Mouse (Mus musculus) embryonic facial prominence, embryonic 12.5 days (tissue): Measurements from ENCODE around the gene Nckap1. TPM values are rescaled to one million over a fixed set of nuclear protein-coding genes. Genes with fewer than 3 reads are reported as not detected.

Source experiments
- ATAC-seq: fragments of 200-750 bp; cut with Nextera tagmentation; 2 replicates; pipeline ENCODE4 v1.8.0; 2017; ENCODE audit not compliant: insufficient number of reproducible peaks, insufficient read depth, low FRiP score, low TSS enrichment
- H3K27ac ChIP-seq: fragments of 300-500 bp; sonication (generic); 2 replicates; pipeline ENCODE4 v1.5.1; 2016; ENCODE audit warnings: mild to moderate bottlenecking
- H3K27me3 ChIP-seq: fragments of 300-500 bp; sonication (generic); 2 replicates; pipeline ENCODE4 v1.6.1; 2016; ENCODE audit warnings: mild to moderate bottlenecking, moderate library complexity
- H3K36me3 ChIP-seq: fragments of 300-500 bp; sonication (generic); 2 replicates; pipeline ENCODE4 v1.6.1; 2016; ENCODE audit warnings: mild to moderate bottlenecking
- H3K4me1 ChIP-seq: fragments of 300-500 bp; sonication (generic); 2 replicates; pipeline ENCODE4 v1.6.1; 2016
- H3K4me2 ChIP-seq: fragments of 300-500 bp; sonication (generic); replicated peaks from 2 replicates; pipeline ENCODE4 v1.6.1; 2016; ENCODE audit warnings: mild to moderate bottlenecking, moderate library complexity
- H3K4me3 ChIP-seq: fragments of 300-500 bp; sonication (generic); 2 replicates; pipeline ENCODE4 v1.5.1; 2016; ENCODE audit warnings: mild to moderate bottlenecking
- H3K9ac ChIP-seq: fragments of 300-500 bp; sonication (generic); 2 replicates; pipeline ENCODE4 v1.6.1; 2016; ENCODE audit warnings: mild to moderate bottlenecking, moderate library complexity
- H3K9me3 ChIP-seq: fragments of 300-500 bp; sonication (generic); 2 replicates; pipeline ENCODE4 v1.6.1; 2016; ENCODE audit warnings: mild to moderate bottlenecking, moderate library complexity
- WGBS: fragments of 180-500 bp; shearing (Covaris S2); methylation state at CpG from one replicate; pipeline ENCODE4 v1.1.7; 2016; 5-methylcytosine and 5-hydroxymethylcytosine counted together
- polyA plus RNA-seq: library from polyadenylated mRNA; unstranded; fragments of >200 nt; fragmentation: Nextera tagmentation; extraction: Ambion mirVana; gene quantifications from 2 replicates; pipeline ENCODE4 v1.2.1, GENCODE M21; 2016

Nckap1 gene
- 89.7 and 91.8 TPM in 2 replicates for polyA plus RNA-seq

DNA sequence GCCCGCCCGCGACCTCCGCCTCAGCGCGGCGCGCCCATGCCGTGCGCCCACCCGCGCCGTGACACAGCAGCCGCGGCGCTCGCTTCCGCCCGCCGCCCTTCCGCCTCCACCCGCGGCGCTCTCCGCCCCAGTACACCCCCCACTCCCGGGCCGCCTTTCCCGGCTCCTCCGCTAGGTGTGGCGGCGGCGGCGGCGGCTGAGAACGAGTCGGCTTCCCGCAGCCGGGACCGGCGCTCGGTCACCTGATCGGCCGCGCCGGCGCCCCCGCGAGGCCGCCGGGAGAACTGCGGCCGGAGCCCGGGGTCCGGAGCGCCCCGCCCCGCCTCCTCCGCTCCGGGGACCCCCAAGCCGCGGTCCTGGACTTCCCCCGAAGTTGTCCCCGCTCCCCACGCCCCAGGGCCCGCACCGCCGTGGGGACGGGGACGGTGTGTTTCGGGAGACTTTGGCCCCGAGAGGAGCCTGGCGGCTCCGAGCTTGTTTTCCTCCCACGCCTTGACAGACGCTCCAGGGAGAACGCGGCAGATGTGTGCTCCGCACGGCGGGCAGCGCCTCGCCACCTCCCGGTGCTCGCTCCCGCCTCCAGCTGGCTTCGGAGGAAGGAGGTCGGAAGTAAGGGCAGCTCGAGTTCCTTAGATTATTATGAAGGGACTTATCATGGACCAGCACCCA, at the start of gene Nckap1:
Nckap1 (minus strand) TSS at position 338 of the 669 bp plus-strand sequence.
- WGBS = under 1% methylated on average over 85 of the region's 88 CpGs
- Histone ChIP-seq H3K27ac (peak within 1 kb of the TSS; percentile 97), H3K4me2 (peak within 1 kb of the TSS; percentile 63), H3K9ac (peak within 1 kb of the TSS; percentile 98), H3K4me3 (peak within 1 kb of the TSS; percentile 95), H3K4me1 (peaks cover 17% of the 10 kb centered on the region), H3K36me3 (no peaks in the 10 kb centered on the region), H3K27me3 (no peaks in the 10 kb centered on the region), H3K9me3 (no peaks in the 10 kb centered on the region)
- peak; percentile 92 for ATAC-seq

DNA sequence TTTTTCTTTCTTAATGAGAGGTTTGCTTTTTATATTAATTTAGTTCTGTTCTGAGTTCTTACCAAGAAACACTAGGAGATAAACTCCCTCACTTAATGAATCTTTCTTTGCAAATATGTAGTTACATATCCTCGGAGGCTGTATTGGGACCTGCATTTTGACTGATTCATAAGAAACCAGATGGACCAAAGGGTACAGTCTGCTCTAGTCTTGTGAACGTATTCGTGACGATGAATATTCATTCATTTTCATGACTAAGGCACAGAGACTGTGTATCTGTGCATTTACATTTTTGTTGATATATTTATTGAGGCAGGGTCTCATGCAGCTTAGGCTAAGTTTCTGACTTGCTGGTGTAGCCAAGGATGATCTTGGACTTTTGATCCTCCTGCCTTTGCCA, 43.3 kb upstream of the Nckap1 start:
- H3K4me2 ChIP-seq = no peak overlapping the region
- ATAC-seq = no peak
- H3K9ac ChIP-seq = no peak overlapping the region
- no peaks in the 10 kb centered on the region for H3K9me3 ChIP-seq
- H3K4me3 ChIP-seq = no peak overlapping the region
- 91% methylated on average over 4 of the region's 4 CpGs for WGBS
- no peaks in the 10 kb centered on the region for H3K4me1 ChIP-seq
- no peaks in the 10 kb centered on the region for H3K27me3 ChIP-seq
- no peak overlapping the region for H3K27ac ChIP-seq
- peaks cover 17% of the 10 kb centered on the region for H3K36me3 ChIP-seq

DNA sequence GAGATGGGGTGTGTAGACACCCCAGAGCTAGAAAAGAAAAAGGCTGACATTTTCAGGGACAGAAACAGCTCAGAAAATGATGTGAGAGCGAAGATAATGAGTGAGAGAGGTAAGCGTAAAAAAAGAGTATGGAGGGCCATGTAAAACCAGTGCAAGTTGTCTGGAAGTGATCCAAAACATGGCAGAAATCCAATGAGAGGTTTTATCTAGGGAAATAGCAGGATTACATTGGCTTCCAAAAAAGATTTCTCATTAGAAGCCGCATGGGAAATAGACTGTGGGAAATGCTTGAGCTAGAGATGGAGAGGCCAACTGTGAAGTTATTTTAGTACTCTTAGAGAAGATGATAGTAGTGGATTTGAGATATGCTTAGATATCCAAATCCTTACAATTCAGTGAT, 40.7 kb upstream of the Nckap1 start:
- H3K9ac ChIP-seq = no peak overlapping the region
- no peak overlapping the region for H3K4me2 ChIP-seq
- no peak overlapping the region for H3K4me3 ChIP-seq
- ATAC-seq = no peak
- 91% methylated on average over 3 of the region's 3 CpGs for WGBS
- H3K27ac ChIP-seq = no peak overlapping the region
- peaks cover 7% of the 10 kb centered on the region for H3K4me1 ChIP-seq
- no peaks in the 10 kb centered on the region for H3K9me3 ChIP-seq
- peaks cover 16% of the 10 kb centered on the region for H3K36me3 ChIP-seq
- H3K27me3 ChIP-seq = no peaks in the 10 kb centered on the region

DNA sequence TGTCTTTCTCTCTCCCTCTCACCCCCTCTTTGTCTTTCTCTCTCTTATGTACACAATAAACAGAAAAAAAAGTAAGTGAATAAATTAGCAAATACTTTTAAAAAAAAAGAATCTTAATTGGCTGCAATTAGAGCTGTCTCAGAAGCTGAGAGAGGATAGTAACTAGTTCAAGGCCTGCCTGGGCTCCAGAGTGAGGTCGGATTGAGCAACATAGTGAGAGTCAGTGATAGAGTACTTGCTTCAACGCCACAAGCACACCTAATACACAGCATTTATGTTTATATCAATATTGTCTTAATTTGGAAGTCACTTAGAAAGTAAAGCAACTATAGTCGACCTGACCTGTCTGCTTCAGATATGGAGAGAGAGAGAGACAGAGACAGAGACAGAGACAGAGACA, 37.8 kb upstream of the Nckap1 start:
- Histone ChIP-seq H3K9ac (no peak overlapping the region), H3K9me3 (no peaks in the 10 kb centered on the region), H3K27ac (no peak overlapping the region), H3K27me3 (no peaks in the 10 kb centered on the region), H3K4me2 (no peak overlapping the region), H3K36me3 (0 out of 2 replicates have a peak, but pooled peaks cover 3% of the 10 kb centered on the region), H3K4me1 (peaks cover 7% of the 10 kb centered on the region), H3K4me3 (no peak overlapping the region)
- no peak for ATAC-seq
- WGBS = 88% methylated on average over 3 of the region's 3 CpGs

GRCm38 (mm10) chr2:80616854-80617737, 35.9 kb upstream of the Nckap1 start, which contains the start of the genes Dusp19 and Nup35:
Dusp19 (plus strand) TSS chr2:80617045.
Nup35 (plus strand) TSS chr2:80617236.
- Histone ChIP-seq H3K4me2 (peak within 1 kb of the TSS; percentile 71), H3K27ac (peak within 1 kb of the TSS; percentile 63; the same call in 1 of the 2 replicates), H3K36me3 (no peaks in the 10 kb centered on the region), H3K9ac (peak within 1 kb of the TSS; percentile 67), H3K27me3 (no peaks in the 10 kb centered on the region), H3K4me1 (peaks cover 7% of the 10 kb centered on the region), H3K9me3 (no peaks in the 10 kb centered on the region), H3K4me3 (peak within 1 kb of the TSS; percentile 56)
- peak; percentile 98 for ATAC-seq
- WGBS = 2% methylated on average over 21 of the region's 21 CpGs

DNA sequence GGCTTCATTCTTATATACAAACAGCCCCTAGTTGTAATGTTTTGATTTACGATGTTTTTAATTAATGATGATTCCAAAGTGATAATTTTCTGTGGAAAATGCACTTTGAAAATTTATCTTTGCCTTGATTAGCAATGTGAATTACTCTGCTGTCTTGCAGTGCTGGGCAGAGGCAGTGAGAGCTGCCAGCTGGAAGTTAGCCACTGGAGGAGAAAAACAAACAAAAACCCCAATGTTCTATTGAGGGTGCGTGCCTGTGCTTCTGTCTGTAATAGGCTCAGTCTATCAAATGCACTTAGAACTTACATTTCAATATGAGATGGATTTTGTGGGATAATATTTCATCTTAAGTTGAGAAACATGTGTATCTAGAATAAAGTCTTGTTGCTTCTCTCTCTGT, 31.6 kb upstream of the Nckap1 start:
- H3K27me3 ChIP-seq = no peaks in the 10 kb centered on the region
- H3K36me3 ChIP-seq = no peaks in the 10 kb centered on the region
- H3K9ac ChIP-seq = no peak overlapping the region
- H3K9me3 ChIP-seq = no peaks in the 10 kb centered on the region
- H3K4me3 ChIP-seq = no peak overlapping the region
- ATAC-seq = no peak
- H3K27ac ChIP-seq = no peak overlapping the region
- no peak overlapping the region for H3K4me2 ChIP-seq
- H3K4me1 ChIP-seq = peaks cover 1% of the 10 kb centered on the region
- WGBS = 62% methylated on average over 2 of the region's 2 CpGs

DNA sequence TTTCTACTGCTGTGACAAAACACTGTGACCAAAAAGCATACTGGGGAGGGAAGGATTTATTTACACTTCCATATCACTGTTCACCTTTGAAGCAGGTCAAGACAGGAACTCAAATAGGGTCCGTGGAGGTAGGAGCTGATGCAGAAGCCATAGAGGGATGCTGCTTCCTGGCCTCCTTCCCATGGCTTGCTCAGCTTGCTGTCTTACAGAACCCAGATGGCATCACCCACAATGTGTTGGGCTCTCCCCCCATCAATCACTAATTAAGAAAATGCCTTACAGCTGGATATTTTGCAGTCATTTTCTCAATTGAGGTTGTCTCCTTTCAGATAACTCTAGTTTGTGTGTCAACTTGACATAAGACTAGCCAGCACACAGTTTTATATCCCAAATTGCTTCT, 31.1 kb upstream of the Nckap1 start:
- ATAC-seq = no peak
- Histone ChIP-seq H3K4me1 (no peaks in the 10 kb centered on the region), H3K4me2 (no peak overlapping the region), H3K27ac (no peak overlapping the region), H3K36me3 (no peaks in the 10 kb centered on the region), H3K9ac (no peak overlapping the region), H3K9me3 (no peaks in the 10 kb centered on the region), H3K27me3 (no peaks in the 10 kb centered on the region), H3K4me3 (no peak overlapping the region)
- 47% methylated on average over 1 of the region's 1 CpGs for WGBS

DNA sequence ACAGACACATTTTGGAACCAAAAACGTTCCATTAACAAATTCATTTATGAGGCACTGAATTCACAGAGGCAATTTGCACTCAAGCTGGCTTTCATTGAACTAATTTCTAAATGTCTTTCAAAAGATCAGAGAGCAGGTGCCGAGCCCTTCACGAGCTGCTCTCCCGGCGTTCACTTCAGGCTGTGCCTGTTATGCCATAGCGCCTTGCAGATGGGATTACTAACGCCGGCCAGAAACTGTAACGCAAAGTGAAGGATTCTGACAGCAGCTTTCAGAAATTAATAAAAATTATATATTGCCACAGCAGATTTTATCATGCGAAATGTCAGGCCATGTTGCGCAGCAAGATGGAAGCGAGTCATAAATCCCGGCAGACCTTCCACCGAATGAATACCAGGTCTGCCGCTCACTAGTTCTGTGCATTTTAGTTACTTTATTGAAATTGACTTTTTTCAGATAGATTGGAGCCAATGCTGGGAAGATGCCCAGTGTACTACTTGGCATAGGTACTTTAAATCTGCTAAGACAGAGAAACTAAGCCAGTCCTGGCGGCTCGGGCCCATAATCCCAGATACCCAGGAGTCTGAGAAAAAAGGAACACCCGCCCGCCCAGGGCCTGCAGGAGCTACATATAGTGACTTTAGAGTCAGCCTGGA, 22.7 kb upstream of the Nckap1 start:
- H3K27ac ChIP-seq = no peak overlapping the region
- no peaks in the 10 kb centered on the region for H3K9me3 ChIP-seq
- no peak overlapping the region for H3K4me2 ChIP-seq
- no peaks in the 10 kb centered on the region for H3K4me1 ChIP-seq
- H3K9ac ChIP-seq = no peak overlapping the region
- no peak overlapping the region for H3K4me3 ChIP-seq
- 90% methylated on average over 19 of the region's 19 CpGs for WGBS
- ATAC-seq = no peak
- no peaks in the 10 kb centered on the region for H3K36me3 ChIP-seq
- H3K27me3 ChIP-seq = no peaks in the 10 kb centered on the region

DNA sequence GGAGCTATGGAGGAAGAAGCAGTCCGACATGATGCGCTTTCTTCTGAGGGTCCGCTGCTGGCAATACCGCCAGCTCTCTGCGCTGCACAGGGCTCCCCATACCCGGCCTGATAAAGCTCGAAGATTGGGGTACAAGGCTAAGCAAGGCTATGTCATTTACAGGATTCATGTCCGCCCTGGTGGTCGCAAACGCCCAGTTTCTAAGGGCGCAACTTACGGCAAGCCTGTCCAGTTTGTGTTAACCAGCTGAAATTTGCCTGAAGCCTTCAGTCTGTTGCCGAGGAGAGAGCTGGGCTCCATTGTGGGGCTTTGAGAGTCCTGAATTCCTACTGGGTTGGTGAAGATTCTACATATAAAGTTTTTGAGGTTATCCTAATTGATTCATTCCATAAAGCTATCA, 21.6 kb upstream of the Nckap1 start:
- Histone ChIP-seq H3K4me1 (no peaks in the 10 kb centered on the region), H3K4me3 (no peak overlapping the region), H3K36me3 (no peaks in the 10 kb centered on the region), H3K4me2 (no peak overlapping the region), H3K9me3 (no peaks in the 10 kb centered on the region), H3K27ac (no peak overlapping the region), H3K27me3 (no peaks in the 10 kb centered on the region), H3K9ac (no peak overlapping the region)
- WGBS = 93% methylated on average over 13 of the region's 13 CpGs
- no peak for ATAC-seq

GRCm38 (mm10) chr2:80600611-80601010, 19.4 kb upstream of the Nckap1 start:
- Histone ChIP-seq H3K27ac (no peak overlapping the region), H3K9ac (no peak overlapping the region), H3K4me3 (no peak overlapping the region), H3K4me1 (no peaks in the 10 kb centered on the region), H3K9me3 (no peaks in the 10 kb centered on the region), H3K36me3 (no peaks in the 10 kb centered on the region), H3K4me2 (no peak overlapping the region), H3K27me3 (no peaks in the 10 kb centered on the region)
- ATAC-seq = no peak

DNA sequence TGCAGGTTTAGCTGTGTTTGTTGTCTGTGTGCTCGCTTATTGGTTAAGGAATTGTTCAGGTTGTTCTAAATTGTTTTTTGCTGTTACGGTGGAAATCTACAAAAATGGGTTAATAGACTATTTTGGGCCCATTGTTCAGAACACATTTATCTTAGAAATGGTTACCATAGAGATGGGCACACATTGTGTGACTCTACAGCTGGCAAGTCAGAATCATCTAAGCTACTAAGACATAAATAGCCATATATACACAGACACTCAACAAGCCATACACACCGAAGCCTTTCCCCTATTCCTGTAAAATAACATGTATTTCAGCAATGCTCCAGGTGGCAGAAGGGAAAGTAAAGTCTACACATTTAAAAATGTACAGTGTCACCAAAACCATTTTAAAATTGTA, 18.7 kb upstream of the Nckap1 start:
- no peaks in the 10 kb centered on the region for H3K27me3 ChIP-seq
- H3K4me3 ChIP-seq = no peak overlapping the region
- no peaks in the 10 kb centered on the region for H3K36me3 ChIP-seq
- H3K9ac ChIP-seq = no peak overlapping the region
- no peaks in the 10 kb centered on the region for H3K9me3 ChIP-seq
- no peak for ATAC-seq
- H3K4me1 ChIP-seq = no peaks in the 10 kb centered on the region
- H3K27ac ChIP-seq = no peak overlapping the region
- WGBS = 91% methylated on average over 3 of the region's 3 CpGs
- no peak overlapping the region for H3K4me2 ChIP-seq
